8 mouse cellular contexts compared by ENCODE assay signal in genomic region chr9:120410421-120410820, GRCm38 (mm10).
DNase-seq lines count a peak whose midpoint lies in the region; ATAC-seq and TF ChIP-seq lines count a peak whose summit lies in the region.

No protein-coding gene starts in this region.

- no peaks in the 10 kb centered on the region for H3K4me1 ChIP-seq in forebrain, postnatal 0 days (ENCODE audit: insufficient read depth)
- H3K4me1 ChIP-seq in forebrain, embryonic 16.5 days (replicated peaks; ENCODE audit: control insufficient read depth, insufficient read depth, low read length): no peaks in the 10 kb centered on the region
- H3K4me1 ChIP-seq in neural tube, embryonic 15.5 days: 0 out of 2 replicates have a peak, but pooled peaks cover 4% of the 10 kb centered on the region
- no peaks in the 10 kb centered on the region for H3K4me1 ChIP-seq in thymus, adult 2 months (replicated peaks; ENCODE audit: control insufficient read depth, insufficient read depth, low read length)

- no peak for TF ChIP-seq POLR2A in thymus, adult 2 months (IDR thresholded peaks at IDR 0.05; ENCODE audit: control insufficient read depth, extremely low read depth, insufficient read depth, low read length, poor library complexity)

- TF ChIP-seq CTCF in forebrain, postnatal 0 days (IDR thresholded peaks at IDR 0.05; ENCODE audit: low read depth): peak; percentile 68
- TF ChIP-seq CTCF in thymus, adult 2 months (IDR thresholded peaks at IDR 0.05; ENCODE audit: borderline replicate concordance, control insufficient read depth, extremely low read depth, insufficient read depth, low read length, poor library complexity): peak; percentile 34; the same call in 1 of the 2 replicates

- DNase-seq in forebrain, postnatal 0 days: peak; percentile 53
- peak; percentile 33 for DNase-seq in neural tube, embryonic 10.5 days (ENCODE audit: extremely low spot score, low spot score)
- peak; percentile 59 for DNase-seq in c-Kit-positive CD71-negative TER-119-negative erythroid progenitor cells, embryonic 14.5 days (ENCODE audit: low read depth)
- DNase-seq in hindlimb bud, embryonic 11.5 days (ENCODE audit: extremely low spot score, low read depth, low spot score): peak; percentile 10
- peak; percentile 24 for DNase-seq in lung, postnatal 25 days (ENCODE audit: low spot score)
- DNase-seq in thymus, adult 2 months: peak; percentile 53

- WGBS in forebrain, postnatal 0 days: 19% methylated on average over 5 of the region's 5 CpGs
- WGBS in forebrain, embryonic 16.5 days: 20% methylated on average over 5 of the region's 5 CpGs
- 26% methylated on average over 5 of the region's 5 CpGs for WGBS in neural tube, embryonic 15.5 days
- WGBS in thymus, adult 2 months: 12% methylated on average over 5 of the region's 5 CpGs

- no peaks in the 10 kb centered on the region for H3K9me3 ChIP-seq in forebrain, postnatal 0 days (ENCODE audit: low read length)
- H3K9me3 ChIP-seq in forebrain, embryonic 16.5 days (ENCODE audit: control insufficient read depth, low read length): no peaks in the 10 kb centered on the region
- no peaks in the 10 kb centered on the region for H3K9me3 ChIP-seq in neural tube, embryonic 15.5 days (replicated peaks)

- H3K4me2 ChIP-seq in forebrain, postnatal 0 days (ENCODE audit: low read depth): no peak overlapping the region
- H3K4me2 ChIP-seq in forebrain, embryonic 16.5 days (ENCODE audit: low read length): no peak overlapping the region
- H3K4me2 ChIP-seq in neural tube, embryonic 15.5 days: no peak overlapping the region

- no peak overlapping the region for H3K27ac ChIP-seq in forebrain, postnatal 0 days (ENCODE audit: low read depth, low read length)
- H3K27ac ChIP-seq in forebrain, embryonic 16.5 days (ENCODE audit: low read length): no peak overlapping the region
- H3K27ac ChIP-seq in neural tube, embryonic 15.5 days (replicated peaks): no peak overlapping the region
- H3K27ac ChIP-seq in thymus, adult 2 months (ENCODE audit: control insufficient read depth, insufficient read depth, low read length): no peak overlapping the region

- ATAC-seq in forebrain, postnatal 0 days: no peak
- no peak for ATAC-seq in forebrain, embryonic 16.5 days
- ATAC-seq in neural tube, embryonic 15.5 days (ENCODE audit: low FRiP score): no peak

- H3K9ac ChIP-seq in forebrain, postnatal 0 days: no peak overlapping the region
- H3K9ac ChIP-seq in forebrain, embryonic 16.5 days (replicated peaks; ENCODE audit: low read depth, low read length): no peak overlapping the region
- no peak overlapping the region for H3K9ac ChIP-seq in neural tube, embryonic 15.5 days (replicated peaks)

- H3K27me3 ChIP-seq in forebrain, postnatal 0 days (ENCODE audit: insufficient read depth, low read length): no peaks in the 10 kb centered on the region
- H3K27me3 ChIP-seq in forebrain, embryonic 16.5 days (replicated peaks; ENCODE audit: control insufficient read depth, insufficient read depth, low read length): no peaks in the 10 kb centered on the region
- H3K27me3 ChIP-seq in neural tube, embryonic 15.5 days (replicated peaks): no peaks in the 10 kb centered on the region
- no peaks in the 10 kb centered on the region for H3K27me3 ChIP-seq in thymus, adult 2 months (ENCODE audit: control insufficient read depth, insufficient read depth, low read length)

- H3K36me3 ChIP-seq in forebrain, postnatal 0 days (ENCODE audit: insufficient read depth): no peaks in the 10 kb centered on the region
- no peaks in the 10 kb centered on the region for H3K36me3 ChIP-seq in forebrain, embryonic 16.5 days (ENCODE audit: control insufficient read depth, insufficient read depth)
- no peaks in the 10 kb centered on the region for H3K36me3 ChIP-seq in neural tube, embryonic 15.5 days
- H3K36me3 ChIP-seq in thymus, adult 2 months (ENCODE audit: control insufficient read depth, insufficient read depth, low read length): no peaks in the 10 kb centered on the region

- H3K4me3 ChIP-seq in forebrain, postnatal 0 days (ENCODE audit: low read depth, low read length): no peak overlapping the region
- no peak overlapping the region for H3K4me3 ChIP-seq in forebrain, embryonic 16.5 days (replicated peaks; ENCODE audit: low read length)
- H3K4me3 ChIP-seq in neural tube, embryonic 15.5 days (replicated peaks): no peak overlapping the region
- H3K4me3 ChIP-seq in thymus, adult 2 months (ENCODE audit: control insufficient read depth, insufficient read depth, low read length): no peak overlapping the region
